Mouse (Mus musculus) megakaryocyte progenitor cell, adult 5-6 weeks (primary cell): ENCODE results near the gene Hspe1. TPM values are rescaled to one million over a fixed set of nuclear protein-coding genes. Genes with fewer than 3 reads are reported as not detected.
"Not testable (repeated sequence)": the region's sequence is repeated elsewhere in the genome, so short reads cannot be mapped to it uniquely, and the experiment has no call there.

Experiments used
- ATAC-seq: replicated peaks from 2 replicates; pipeline ENCODE4 v1.8.0; 2016; ENCODE audit warnings: mild to moderate bottlenecking, moderate TSS enrichment, inconsistent platforms; ENCODE audit not compliant: poor library complexity
- total RNA-seq, 2 experiments: library from RNA; stranded (forward) in 1 of 2; stranded (reverse) in 1 of 2; fragments of 157-497, 149-512 nt in 1 of 2; fragments of 200-1000 nt in 1 of 2; gene quantifications; 2 replicates each; pipeline versions ENCODE4 v1.2.3 to v1.2.4; 2015 to 2017

The Hspe1 gene
- total RNA-seq, 2 experiments from 2014 or later: 379 to 524 TPM

DNA sequence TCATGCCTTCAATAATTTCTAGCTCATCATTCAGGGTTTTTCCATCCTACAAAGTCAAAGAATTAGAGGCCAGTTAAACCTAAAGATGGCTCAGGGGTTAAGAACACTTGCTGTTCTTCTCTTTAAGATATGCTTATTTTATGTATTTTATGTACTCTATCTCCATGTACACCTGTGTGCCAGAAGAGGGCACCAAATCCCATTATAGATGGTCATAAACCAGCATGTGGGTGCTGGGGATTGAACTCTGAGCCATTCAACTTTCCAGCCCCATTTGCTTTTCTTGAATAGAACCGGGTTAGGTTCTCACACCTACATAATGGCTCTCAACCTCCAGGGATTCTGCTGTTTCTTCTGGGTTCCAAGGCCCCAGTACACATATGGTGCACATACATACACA lies 5.8 kb upstream of the Hspe1 start:
- peak; percentile 47 for ATAC-seq

DNA sequence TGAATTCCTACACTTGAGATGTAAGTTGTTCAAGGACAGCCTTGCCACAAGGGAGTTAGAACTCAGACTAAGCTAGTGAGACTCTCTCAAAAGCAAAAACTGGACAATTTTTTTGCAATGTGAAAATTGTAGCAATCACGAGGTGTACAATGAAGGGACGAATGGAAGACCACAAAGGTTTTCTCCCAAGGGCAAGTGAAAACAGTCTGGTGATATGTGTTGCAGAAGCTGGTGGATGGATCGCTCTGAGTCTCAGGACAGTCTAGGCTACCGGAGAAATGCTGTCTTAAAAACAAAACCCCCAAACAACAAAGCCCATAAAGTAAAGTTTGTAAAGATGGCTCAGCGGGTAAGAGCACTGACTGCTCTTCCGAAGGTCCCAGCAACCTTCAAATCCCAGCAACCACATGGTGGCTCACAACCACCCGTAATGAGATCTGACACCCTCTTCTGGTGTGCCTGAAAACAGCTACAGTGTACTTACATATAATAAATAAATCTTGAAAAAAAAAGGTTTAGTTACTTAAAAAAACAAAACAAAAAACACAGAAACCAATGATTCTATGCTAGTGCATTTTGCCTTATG lies 2.1 kb upstream of the Hspe1 start:
- ATAC-seq: no peak

DNA sequence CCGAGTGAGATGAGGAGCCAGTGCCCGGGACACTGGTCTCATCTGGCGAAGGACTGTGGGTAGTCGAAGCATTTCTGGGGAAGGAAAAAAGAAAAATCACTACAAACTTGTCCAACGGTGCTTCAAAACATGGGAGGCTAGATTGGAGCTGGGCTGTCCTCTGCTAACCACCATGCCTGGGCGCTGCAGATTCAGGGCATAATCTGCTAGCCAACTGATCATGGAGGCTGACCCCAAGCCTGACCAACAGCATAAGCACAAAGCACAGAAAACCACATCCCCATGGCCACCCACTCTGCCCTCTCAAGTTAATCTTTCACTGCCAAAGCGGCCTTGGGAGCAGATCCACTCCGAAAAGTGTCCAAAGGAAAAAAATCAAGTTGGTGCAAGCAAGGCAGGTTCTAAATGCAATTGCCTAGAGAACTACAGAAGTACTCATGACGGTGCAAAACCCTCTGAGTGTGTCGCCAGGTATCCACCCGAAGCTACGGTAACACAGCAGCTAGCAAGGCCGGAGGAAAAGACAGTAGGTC lies 998 bp upstream of the Hspe1 start:
- 0 out of 2 replicates have a peak, but pooled peaks have one; percentile 1 for ATAC-seq

DNA sequence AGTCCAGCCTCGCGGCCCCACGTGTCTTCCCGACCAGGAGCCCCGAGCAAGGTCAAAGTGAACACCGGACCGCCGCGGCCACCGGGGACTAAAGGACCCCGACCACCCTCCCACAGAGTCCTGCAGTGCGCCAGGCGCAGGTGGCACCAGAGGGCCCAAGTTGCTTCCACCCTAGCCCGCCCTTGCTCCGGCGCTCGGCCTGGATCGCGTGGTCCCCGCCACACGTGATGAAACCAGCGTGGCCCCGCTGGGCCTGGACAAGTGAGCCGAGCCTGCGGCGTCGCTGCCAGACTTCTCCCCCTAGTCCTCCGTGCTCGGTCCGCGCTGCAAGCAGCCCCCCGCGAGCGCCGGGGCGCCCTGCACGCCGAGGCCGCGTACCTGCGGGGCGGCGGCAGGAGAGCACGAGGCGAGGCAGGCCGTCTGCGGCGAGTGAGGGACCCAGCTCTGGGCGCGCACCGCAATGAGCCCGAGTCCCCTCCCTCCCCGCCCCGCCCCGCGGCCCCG lies 479 bp upstream of the Hspe1 start:
- ATAC-seq: no peak; the same call in 1 of the 2 replicates

DNA sequence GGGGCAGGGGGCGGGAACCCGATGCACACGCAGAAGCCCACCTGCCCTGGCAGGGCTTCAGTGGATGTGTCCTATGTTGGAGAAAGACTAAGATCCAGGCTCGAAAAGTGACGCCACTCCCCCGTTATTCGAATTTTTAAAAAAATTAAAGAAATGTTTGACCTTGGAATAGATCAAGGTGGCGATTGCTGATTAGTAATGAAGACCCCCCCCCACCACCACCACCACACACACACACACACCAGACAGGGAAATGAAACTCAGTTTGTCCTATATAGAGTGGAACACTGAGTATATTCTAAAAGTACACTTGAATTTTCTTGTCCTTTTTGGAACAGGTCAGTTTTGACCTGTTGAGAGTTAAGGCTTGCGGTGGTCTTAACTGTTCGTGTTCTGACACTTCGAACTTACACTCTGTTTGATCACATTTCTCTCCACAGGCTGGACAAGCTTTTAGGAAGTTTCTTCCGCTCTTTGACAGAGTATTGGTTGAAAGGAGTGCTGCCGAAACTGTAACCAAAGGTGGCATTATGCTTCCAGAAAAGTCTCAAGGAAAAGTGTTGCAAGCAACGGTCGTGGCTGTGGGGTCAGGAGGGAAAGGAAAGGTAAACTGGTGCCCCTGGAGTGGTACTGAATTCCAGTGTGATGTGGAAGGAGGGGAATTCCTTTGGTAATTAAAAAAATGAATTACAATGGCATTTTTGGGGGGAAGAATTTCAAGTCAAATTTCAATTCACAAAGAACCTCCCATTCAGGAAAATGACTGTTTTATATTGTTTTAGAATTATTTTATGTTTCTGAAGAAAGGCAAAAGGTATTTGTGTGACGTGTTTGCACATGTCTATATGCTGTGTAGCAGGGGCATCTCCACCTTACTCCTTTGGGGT lies 922 bp downstream of the Hspe1 start:
- no peak for ATAC-seq

DNA sequence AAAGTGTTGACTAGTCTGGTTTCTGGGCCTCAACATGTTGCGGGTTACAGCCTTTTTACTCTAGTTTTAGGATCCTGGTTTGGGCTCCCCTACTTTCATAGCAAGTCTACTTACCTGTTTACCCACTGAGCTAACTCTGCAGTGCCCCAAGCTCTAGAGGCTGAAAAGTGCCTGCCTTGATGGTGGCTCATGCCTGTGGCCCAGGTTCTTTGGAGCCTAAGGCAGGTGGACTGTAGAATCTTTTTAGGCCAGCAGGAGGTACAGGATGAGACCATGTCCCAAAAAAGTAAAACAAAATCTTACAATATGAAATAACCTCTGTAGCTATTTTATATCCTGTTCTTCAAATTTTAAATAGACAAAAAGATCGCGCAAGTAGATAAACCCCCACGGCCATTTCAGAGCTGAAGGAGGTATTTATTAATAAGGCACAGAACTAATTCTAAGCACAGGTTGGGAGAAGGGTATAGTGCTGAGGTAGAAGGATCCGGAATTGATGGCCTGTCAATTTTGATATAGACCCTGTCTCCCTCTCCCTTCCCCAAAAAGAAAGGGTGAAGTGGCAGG lies 1.6 kb downstream of the Hspe1 start:
- no peak for ATAC-seq

DNA sequence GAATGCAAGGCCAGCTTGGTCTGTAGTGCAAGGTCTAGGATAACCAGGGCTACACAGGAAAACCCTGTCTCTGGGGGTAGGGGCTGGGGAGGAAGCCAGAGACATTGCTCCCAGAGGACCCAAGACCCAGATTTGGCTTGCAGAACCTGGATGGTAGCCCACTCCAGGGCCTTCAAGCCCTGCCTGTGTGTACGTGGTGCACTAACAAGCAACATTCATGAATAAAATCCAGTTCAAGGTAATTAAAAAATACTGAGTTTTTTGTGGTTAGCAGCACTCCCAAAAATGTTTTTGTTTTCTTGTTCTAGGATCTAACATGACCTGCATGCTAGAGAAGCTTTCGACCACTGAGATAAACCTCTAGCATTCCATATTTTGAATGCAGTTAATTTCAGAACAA lies 4.1 kb downstream of the Hspe1 start:
- ATAC-seq: no peak

DNA sequence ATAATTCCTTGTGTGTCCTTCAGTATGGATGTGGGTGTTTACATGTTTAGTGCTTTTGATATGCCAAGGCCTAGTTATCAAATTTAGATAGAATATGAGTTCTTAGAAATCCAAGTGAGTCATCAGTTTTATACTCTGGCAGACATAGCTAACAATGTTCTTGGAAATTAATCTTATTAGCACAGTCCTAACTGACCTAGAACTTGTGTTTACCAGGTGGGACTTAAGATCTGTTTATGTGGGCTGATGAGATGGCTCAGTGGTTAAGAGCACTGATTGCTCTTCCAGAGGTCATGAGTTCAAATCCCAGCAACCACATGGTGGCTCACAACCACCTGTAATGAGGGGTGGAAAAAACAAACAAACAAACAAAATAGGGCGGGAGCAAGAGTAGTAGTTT lies 4.5 kb downstream of the Hspe1 start:
- ATAC-seq: no peak

DNA sequence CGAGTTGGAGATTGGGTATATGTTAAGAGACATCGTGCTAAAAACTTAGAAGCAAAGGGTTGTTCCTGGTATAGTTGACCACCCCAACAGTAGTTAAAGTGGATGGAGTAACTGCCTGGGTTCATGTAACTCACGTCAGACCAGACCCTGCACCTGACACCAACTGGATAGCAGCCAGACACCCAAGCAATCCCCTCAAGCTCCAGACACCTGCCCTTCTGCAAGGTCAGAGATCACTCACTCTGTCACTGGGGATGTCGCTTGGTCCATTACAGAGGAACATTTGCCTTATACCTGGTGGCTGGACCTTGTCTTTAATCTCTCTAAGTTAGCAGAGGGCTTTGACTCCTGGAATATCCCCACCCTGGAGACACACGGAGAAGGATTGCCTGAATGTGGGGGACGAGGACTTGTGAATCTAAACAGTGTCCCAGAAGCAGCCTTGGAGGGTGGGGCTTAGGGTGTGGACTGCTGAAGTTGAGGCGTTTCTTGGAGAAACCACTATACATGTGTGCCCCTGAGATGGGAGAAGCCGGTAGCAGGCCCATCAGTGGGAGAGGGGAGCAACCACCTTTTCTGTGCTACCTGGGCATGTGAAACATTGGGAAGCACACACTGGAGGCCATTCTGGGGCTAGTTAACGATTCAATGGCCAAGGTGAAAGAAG lies 19.1 kb downstream of the Hspe1 start:
- no peak for ATAC-seq

DNA sequence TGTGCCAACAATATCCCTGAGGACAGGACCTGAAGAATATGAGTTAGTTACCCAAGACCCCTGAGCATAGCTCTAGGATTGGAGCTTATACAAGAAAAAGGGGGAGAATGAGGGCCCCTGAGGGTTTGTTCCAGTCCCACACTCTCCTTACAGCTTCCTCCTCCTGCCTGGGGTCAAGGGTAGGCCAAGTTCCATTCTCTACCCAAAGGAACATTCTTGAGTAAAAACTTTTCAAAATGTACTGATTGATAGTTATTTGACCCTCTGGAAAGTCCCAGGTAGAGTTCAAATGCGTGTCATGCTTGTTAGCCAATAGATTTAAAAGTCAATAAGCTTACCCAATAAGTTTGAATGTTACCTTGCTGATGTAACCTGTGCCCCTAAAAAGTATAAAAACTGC lies 19.7 kb downstream of the Hspe1 start:
- ATAC-seq: no peak

DNA sequence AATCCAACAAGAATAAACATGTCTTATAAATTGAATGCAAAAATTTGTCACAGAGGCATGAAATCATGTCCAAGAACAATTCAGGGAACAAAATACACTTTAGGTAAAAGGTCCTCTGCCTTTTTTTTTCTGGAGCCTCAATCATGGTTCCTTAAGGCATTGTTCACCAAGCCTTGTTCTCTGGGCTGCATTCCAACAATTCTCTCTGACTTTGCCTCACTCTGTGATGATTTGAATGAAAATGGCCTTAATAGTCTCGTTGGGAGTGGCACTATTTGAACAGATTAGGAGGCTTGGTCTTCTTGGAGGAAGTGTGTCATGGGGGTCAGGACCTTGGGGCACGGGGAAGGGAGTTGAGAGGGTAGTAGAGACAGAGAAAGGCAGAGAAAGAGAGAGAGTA lies 20.5 kb downstream of the Hspe1 start:
- ATAC-seq: no peak

DNA sequence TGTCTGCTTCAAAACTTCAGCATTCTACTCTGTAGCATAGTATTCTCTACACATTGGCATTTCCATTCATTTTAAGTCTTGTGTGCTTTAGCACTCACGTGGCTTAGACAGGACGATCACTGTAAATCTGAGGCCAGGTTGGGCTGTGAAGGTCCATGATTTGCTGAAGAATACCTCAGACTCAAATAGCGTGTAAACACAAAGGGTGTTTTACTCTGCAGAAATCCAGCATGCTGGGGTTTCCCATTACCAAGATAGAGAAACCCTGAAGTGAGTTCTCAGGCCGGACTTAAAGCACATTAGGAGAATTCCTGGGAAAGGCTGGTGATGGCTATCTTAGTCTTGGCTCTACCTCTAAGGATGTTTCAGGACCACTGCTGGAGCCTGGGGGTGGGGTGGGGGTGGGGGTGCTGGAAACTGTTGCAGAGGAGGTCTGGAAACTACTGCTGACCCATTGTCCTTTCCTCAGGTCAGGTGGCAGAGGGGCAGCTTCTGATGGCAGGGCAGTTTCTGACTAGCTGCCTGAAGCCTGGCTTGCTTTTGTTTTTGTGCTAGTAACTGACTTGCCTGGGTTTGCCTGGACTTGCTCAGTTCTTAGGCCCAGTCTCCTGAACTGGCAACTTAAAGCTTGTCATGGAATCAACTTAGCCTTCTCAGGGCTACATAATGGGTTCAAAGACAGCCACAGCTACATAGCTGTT lies 21.3 kb downstream of the Hspe1 start:
- no peak for ATAC-seq

DNA sequence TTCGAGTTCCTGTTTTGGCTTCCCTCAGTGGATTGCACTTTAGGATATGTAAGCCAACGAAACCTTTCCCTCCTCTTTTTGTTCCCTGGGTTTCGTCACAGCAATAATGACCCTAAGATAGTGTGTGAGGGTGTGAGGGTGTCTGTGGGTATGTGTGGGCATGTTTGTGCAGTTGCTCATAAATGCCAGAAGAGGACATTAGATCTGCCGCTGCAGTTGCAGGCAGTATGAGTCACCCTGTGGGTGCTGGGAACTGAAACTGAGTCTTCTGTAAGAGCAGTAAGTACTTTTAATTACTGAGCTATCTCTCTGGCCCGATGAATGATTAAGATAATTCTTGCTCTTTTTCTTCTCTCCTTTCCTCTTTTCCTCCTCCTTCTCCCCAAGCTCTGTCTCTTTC lies 35.1 kb downstream of the Hspe1 start:
- ATAC-seq: no peak

DNA sequence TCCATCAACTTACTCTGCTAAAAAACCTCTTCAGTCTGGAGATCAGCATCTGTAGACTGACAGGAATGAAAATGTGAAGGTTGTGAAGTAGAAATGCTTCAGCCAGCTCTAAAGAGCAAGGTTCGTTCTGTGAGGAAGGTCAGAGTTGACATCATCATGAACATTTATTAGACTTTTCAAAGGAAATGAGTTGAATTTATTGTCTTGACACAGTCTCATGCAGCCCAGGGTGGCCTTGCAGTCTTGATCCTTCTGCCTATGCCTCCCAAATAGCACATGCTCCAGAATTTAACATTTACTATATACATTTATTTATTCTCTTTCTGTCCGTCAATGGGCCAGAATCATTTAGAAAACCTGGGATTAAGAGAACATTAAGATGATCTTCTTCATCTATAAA lies 35.6 kb downstream of the Hspe1 start:
- no peak for ATAC-seq

DNA sequence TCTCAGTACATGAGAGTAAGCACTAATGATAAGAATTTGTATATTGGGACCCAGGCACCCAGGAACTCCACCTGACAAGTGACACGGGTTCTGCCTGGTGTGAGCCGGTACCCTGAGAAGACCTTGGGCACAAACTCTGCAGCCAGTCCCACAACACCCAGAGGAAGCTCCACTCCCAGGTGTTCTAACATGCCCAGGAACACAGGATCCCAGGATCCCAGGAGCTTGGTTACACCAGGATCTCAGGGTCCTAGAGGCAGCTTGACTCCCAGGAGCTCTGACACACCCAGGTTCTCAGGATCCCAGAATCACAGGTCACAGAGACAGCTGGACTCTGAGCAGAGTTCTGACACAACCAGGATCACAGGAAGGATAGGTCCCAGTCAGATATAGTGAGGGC lies 36.2 kb downstream of the Hspe1 start:
- not testable (repeated sequence) for ATAC-seq

DNA sequence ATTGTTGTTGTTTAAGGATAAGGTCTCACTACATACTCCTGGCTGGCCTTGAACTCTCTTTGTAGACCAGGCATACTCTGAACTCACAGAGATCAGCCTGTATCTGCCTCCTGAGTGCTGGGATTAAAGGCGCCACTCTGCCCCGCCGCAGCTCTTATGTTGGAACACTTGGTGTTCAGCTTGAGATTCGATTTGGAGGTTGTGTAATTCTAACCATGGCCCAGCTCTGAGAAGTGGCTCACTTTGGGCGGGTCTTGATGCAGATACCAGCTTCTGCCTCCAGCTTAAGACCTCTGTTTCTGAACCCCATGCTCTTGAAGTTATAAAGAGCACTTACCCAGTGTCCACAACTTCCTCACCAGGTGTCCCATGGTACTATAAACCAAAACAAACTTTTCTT lies 41.8 kb downstream of the Hspe1 start:
- 0 out of 2 replicates have a peak, but pooled peaks have one; percentile 1 for ATAC-seq

DNA sequence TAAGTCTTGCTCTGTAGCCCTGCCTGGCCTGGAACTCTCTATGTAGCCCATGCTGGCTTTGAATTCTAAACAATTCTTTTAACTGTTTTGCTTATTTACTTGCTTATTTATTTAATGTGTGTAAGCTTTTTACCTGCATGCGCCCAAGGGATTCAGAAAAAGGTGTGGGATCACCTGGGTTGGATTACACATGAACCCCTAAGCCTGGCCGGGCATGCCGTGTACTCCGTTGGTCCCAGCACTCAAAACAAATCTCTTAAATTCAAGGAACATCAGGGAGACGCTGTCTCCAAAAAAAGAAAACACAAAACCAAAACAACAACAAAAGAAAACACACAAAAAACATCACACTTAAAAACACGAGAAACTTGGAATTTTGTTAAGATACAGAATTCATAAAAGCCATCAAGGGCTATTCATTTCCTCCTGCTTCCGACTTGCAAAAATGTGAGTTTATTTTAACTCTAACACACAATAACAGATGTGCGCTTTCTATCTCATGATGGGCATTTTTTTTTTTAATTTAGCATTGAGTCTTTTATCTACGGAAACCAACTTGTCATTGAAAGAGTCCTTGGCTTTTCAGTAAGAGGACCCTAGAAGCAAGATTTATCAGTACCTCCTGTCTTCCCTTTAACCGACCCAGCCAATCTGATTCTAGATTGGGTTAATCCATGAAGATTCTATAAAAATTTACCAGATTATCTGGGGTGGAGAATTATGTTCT lies 42.4 kb downstream of the Hspe1 start:
- peak; percentile 5 for ATAC-seq

DNA sequence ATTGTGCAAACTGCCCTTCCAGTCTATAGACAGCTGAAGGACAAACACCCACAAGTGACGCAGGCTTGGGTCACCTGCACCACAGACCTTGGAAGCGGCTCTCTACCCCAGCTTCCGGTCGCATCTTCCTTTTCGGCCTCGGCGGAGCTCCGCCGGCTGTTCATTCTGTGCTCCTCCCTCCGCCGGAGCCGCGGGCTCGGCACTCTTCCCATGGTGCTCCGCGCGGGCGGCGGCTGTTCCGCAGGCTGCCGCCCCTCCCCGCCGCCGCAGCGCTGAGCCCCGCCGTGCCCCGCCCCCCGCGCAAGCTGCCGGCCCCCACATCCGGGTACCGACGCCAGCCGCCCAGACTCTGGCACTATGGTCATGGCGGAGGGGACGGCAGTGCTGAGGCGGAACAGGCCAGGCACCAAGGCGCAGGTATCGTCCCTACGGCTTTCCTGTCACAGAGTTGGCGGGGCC lies 43.0 kb downstream of the Hspe1 start, which contains the start of gene Mob4:
Gene Mob4 (plus strand): TSS at position 289 of the 459 bp plus-strand sequence.
- ATAC-seq: peak; percentile 90

DNA sequence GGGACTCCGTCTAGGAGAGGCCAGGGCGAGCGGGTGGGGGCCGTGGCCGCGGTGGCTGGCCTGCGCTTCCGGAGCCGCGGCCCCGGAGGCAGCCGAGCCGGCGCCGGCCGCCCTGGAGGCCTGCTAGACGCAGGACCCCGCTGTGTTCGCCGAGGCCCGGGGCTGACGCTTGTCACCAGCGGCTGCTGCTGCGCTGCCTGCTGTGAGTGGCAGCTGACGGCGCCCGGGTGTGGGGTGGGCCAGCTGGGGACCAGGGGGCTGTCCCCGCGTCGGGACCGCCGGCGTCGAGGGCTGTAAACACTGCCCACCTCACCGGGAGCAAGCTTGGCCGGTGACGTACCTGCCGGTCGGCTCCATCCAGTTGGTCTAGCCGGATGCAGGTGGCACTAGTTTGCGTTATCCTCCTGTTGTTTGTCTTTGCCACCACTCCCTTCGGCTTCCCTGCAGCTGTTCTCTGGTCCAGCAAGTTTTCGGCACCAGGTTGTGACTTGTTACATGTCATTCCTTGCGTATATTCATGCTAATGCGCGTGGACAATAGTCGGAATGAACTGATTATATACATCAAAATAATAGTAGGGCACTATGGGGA lies 43.6 kb downstream of the Hspe1 start:
- ATAC-seq: peak; percentile 32
